In genomic region chr5:82046106-82046505, GRCm38 (mm10) we compare ENCODE assay signal across 21 mouse cellular contexts.
DNase-seq lines count a peak whose midpoint lies in the region; ATAC-seq and TF ChIP-seq lines count a peak whose summit lies in the region.
"Had no signal": no experiment of that assay in that cellular context is flagged by ENCODE, and none has a peak within 500 bp of the region (broad histone marks: within the 10 kb centered on the region; RNA-seq: fewer than 3 reads in every experiment).

No protein-coding gene starts in this region.

- no peaks in the 10 kb centered on the region for H3K27me3 ChIP-seq in lung, embryonic 15.5 days
- no peaks in the 10 kb centered on the region for H3K27me3 ChIP-seq in lung, postnatal 0 days (replicated peaks; ENCODE audit: insufficient read depth, low read length)
- H3K27me3 ChIP-seq: embryonic facial prominence, embryonic 13.5 days; embryonic facial prominence, embryonic 15.5 days; forebrain, embryonic 12.5 days had no signal

- no peaks in the 10 kb centered on the region for H3K4me1 ChIP-seq in lung, embryonic 15.5 days
- no peaks in the 10 kb centered on the region for H3K4me1 ChIP-seq in lung, postnatal 0 days (ENCODE audit: insufficient read depth, low read depth, low read length)
- H3K4me1 ChIP-seq: embryonic facial prominence, embryonic 13.5 days; embryonic facial prominence, embryonic 15.5 days; forebrain, embryonic 10.5 days; forebrain, embryonic 12.5 days had no signal

- TF ChIP-seq CTCF in lung, postnatal 0 days (IDR thresholded peaks at IDR 0.05) = no peak

- H3K9me3 ChIP-seq in lung, embryonic 15.5 days = no peaks in the 10 kb centered on the region
- no peaks in the 10 kb centered on the region for H3K9me3 ChIP-seq in lung, postnatal 0 days (ENCODE audit: low read length)
- H3K9me3 ChIP-seq: embryonic facial prominence, embryonic 13.5 days; embryonic facial prominence, embryonic 15.5 days; forebrain, embryonic 10.5 days; forebrain, embryonic 12.5 days had no signal

- peak; percentile 46; the same call in 1 of the 2 replicates for ATAC-seq in lung, embryonic 15.5 days (ENCODE audit: borderline replicate concordance, extremely low read depth, low FRiP score, low TSS enrichment)
- ATAC-seq in lung, postnatal 0 days = no peak
- ATAC-seq: forebrain, embryonic 14.5 days; forebrain, embryonic 16.5 days had no signal

- no peak overlapping the region for H3K4me3 ChIP-seq in lung, embryonic 15.5 days
- H3K4me3 ChIP-seq in lung, postnatal 0 days (ENCODE audit: low read depth, low read length) = no peak overlapping the region
- H3K4me3 ChIP-seq: embryonic facial prominence, embryonic 13.5 days; embryonic facial prominence, embryonic 15.5 days; erythroblast, embryonic 14.5 days; forebrain, embryonic 10.5 days; forebrain, embryonic 12.5 days had no signal

- no peaks in the 10 kb centered on the region for H3K36me3 ChIP-seq in lung, embryonic 15.5 days
- no peaks in the 10 kb centered on the region for H3K36me3 ChIP-seq in lung, postnatal 0 days (ENCODE audit: insufficient read depth, low read length)
- H3K36me3 ChIP-seq: embryonic facial prominence, embryonic 13.5 days; embryonic facial prominence, embryonic 15.5 days; forebrain, embryonic 10.5 days; forebrain, embryonic 12.5 days had no signal

- no peak overlapping the region for H3K27ac ChIP-seq in lung, embryonic 15.5 days
- H3K27ac ChIP-seq in lung, postnatal 0 days (ENCODE audit: low read length) = no peak overlapping the region
- H3K27ac ChIP-seq: embryonic facial prominence, embryonic 13.5 days; embryonic facial prominence, embryonic 15.5 days; forebrain, embryonic 10.5 days; forebrain, embryonic 12.5 days had no signal

- DNase-seq in lung, postnatal 14 days = no peak
- peak; percentile 23 for DNase-seq in lung, postnatal 0 days (ENCODE audit: low spot score)
- no peak for DNase-seq in lung, postnatal 4 days
- DNase-seq: adrenal gland, adult 2 months; adrenal gland, postnatal 10 days; adrenal gland, postnatal 25 days; cerebellum, adult 11 months; cerebellum, adult 18-20 months; cerebellum, adult 8-10 months; cerebellum, adult 9-11 months; cerebellum, postnatal 14 days; cerebellum, postnatal 36 days; embryo, embryonic 11 days had no signal

- WGBS in lung, embryonic 15.5 days = 33% methylated on average over 2 of the region's 2 CpGs
- WGBS in lung, postnatal 0 days = 44% methylated on average over 2 of the region's 2 CpGs

- H3K4me2 ChIP-seq in lung, embryonic 15.5 days = no peak overlapping the region
- no peak overlapping the region for H3K4me2 ChIP-seq in lung, postnatal 0 days (replicated peaks; ENCODE audit: low read depth, low read length)
- H3K4me2 ChIP-seq: embryonic facial prominence, embryonic 13.5 days; embryonic facial prominence, embryonic 15.5 days; forebrain, embryonic 12.5 days had no signal

- no peak for TF ChIP-seq EP300 in lung, postnatal 0 days (IDR thresholded peaks at IDR 0.05)

- no peak overlapping the region for H3K9ac ChIP-seq in lung, embryonic 15.5 days
- no peak overlapping the region for H3K9ac ChIP-seq in lung, postnatal 0 days (replicated peaks; ENCODE audit: low read depth)
- H3K9ac ChIP-seq: embryonic facial prominence, embryonic 13.5 days; embryonic facial prominence, embryonic 15.5 days; forebrain, embryonic 12.5 days had no signal
